Mouse (Mus musculus) kidney, adult 18-20 months (tissue): ENCODE measurements around the gene Homer1.
A peak's percentile ranks its signal among the peaks of the same experiment; 100 is the strongest.

Source experiments
- DNase-seq: peaks from one replicate; pipeline ENCODE4 v3.0.0; 2021

Homer1 gene

DNA sequence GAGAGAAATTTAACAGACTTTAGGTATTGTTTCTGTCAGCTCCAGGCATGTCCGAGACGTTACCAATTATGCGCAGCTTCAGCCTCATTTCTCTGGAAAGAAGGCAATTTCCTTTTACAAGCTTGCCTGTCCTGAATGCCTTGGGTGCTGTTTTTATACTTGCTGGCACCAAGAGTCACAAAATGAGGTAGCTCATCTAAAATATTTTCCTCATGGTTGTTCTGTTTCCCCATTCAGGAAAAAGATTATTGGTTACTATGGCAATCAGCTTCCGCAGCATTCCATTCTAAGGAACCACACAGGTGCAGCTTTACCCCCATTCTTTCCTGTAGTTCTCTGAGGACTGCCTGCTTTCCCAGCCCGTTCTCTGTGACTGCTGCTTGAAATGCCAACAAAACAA, at the start of gene Homer1:
Gene Homer1 (plus strand): TSS at position 320 of the 400 bp plus-strand sequence.
- DNase-seq: no peak

- DNase-seq: no peak
These were observed 47.7 kb upstream of the Homer1 start for GRCm38 (mm10) chr13:93251732-93252131.

- no peak for DNase-seq
These were observed 47.3 kb upstream of the Homer1 start for GRCm38 (mm10) chr13:93252175-93252574.

DNA sequence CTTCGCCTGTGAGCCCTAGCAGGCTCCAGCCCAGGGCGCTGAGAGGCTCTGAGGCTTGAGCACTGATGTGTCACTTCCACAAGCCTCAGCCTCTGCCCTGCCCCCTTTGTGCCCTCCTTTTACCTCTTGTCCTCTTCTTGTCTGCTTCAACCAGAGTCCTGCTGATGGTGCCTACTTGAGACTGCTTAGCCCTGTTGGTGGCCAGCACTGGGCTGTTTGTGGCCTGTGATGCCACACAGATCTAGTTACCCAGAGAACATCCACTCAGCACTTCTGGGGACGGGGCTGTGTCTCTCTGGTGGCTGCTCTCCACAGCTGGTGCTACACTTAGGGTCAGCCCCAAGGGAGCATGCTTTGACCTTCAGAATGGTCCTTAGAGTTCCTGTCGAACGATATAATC, 46.5 kb upstream of the Homer1 start:
- no peak for DNase-seq

- no peak for DNase-seq
These were observed 32.3 kb upstream of the Homer1 start for GRCm38 (mm10) chr13:93267151-93267550.

DNA sequence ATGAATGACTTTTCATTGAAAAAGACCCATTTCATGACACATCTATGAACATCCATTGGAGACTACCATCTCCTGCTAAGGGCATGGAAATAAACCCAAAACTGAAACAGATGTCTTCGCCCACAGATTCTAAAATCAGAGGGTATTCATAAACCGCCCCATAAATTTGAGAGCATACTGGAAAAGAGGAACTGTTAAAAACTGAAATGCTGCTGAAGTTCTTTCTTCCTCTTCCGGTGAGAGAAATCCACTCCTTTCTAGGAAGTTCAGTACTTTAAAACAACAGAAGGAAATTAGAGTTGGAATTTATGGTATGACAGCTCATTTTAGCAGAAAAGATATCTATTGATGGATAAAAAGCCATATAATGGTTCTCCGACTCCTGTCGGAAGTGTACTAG, 1.1 kb downstream of the Homer1 start:
- DNase-seq: no peak

DNA sequence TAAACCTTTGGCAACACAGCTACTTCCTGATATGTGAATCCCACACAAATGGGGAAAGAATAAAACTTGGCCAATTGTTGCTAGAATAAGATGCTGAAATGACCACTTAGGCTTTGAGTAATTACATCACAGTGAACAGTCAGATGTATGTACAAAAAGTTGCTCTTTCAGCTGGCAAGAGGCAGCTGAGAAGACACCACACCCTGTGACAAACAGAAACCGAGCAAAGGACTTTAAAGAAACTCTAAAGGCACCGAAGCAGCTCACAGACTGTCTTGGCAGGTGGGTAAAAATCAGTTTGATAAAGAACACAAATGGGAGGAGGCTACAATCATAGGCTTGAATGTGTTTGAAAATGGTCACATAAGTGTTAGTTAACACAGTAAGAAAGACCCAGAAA, 1.6 kb downstream of the Homer1 start:
- DNase-seq: no peak

- no peak for DNase-seq
These were observed 3.6 kb downstream of the Homer1 start for GRCm38 (mm10) chr13:93302846-93303562.

DNA sequence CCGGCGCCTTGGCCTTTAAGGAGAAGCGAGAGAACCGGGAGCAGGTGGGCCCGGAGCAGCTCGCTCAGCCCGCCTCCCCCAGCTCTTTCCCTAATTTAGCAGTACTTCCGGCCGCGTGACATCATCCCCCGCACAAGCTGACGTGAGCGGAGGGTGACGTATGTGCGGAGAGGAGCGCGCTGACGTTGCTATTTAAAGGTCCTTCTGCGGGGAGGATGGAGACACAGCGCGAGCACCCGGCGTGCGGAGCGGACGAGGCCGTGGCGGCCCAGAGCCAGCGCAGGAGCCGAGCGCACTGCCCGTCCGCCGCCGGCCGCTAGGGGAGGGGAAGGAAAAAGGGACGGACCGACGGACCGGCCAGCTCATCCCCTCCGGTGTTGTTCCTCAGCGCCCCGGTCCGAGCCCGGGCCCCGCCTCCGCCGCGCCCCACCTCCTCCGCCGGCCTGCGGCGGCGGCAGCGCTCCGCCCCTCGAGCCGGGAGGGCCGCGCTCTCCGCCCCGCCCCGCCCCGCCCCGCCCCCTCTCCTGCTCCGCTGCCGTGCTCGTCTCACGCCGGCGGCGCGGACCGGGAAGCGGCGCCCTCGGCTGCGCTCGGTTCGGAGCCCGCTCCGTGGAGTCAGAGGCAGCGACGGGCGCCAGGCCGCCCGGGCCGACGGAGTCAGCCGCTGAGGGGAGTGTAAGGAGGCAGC, 4.3 kb downstream of the Homer1 start:
- peak; percentile 98 for DNase-seq

DNA sequence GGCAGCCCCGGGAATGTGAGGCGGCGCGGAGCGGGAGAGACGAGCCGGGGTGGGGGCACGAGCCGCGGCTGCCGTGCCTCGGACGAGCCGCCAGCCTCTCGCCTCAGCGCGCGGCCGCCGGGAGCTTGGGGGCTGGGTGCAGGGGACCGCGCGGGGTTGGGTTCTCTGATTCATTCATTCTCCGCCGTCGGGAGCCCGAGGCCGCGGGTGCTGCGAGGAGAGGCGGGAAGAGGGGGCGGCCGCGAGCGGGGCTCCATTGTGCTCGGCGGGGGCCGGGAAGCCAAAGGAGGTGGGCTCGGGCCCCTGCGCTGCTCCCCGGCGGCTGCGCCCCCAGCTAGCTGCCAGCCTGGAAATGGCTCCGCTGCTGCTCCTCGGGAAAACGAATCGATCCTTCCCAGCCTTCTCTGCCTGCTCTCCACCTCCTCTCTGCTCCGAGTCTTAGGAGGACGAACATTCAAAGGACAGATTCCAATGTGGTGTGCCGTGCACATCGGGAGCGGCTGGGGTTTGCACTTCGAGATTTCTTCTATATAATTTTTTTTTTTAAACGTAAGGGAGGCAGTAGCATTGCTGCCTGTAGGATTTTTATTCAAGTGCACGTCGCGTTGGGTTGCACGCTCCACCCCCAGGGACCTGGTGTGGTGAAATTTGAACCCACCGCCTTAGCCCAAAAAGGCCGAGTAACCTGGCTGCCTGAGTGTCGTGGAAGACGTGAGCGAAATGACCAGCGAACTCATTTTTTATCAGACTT, 5.0 kb downstream of the Homer1 start:
- DNase-seq: peak; percentile 41

DNA sequence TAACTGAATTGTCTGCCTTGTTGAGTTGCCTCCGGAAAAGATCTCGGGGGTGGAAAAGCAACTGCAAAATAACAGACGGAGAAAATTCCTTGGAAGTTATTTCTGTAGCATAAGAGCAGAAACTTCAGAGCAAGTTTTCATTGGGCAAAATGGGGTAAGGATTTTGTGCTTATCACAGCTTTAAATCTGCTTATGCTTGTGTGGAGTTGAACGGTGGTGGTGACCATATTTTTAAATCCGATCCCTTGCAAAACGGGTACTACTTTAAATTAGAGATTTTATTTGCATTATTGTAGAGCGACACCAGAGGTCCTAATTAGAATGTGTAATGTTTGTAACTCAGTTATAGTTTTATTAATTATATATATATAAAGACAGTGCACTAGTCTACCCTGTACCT, 5.7 kb downstream of the Homer1 start:
- no peak for DNase-seq

GRCm38 (mm10) chr13:93305636-93306035, 6.2 kb downstream of the Homer1 start:
- DNase-seq: peak; percentile 8

DNA sequence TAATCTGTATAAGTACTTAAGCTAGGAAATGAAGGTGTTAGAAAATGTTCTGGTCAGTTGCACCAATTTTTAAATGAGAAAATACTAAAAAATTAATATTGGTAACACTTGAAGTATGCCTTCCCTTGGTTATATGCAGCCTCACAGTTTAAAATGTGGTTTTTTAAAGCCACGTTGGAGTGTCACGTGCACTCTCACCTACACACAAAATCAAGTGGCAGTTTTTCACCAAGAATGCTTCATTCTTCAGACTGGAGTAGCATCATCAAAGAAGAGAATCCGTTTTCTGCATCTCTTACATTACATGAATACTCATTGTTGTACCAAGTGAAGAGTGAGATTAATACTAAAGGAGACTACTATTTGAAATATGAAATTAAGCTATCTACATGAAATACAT, 7.1 kb downstream of the Homer1 start:
- DNase-seq: no peak

DNA sequence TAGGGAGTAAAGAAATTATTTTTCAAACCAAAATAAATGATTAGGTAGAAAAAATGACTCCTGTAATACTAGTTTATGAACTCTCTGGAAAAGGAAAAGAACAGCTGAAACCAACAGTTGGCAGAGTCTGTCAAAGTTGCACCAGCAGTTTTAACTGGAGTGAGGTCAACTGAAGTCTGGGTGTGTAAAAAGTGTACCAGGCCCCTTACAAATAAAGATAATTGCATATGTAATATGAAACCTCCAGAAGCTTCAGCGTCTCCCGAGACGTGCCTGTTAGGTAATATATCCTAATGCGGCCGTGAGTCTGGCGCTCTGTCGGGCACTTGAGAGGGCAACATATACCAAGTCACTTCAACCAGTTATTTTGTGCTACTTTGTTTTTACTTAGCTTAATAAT, 8.3 kb downstream of the Homer1 start:
- no peak for DNase-seq

DNA sequence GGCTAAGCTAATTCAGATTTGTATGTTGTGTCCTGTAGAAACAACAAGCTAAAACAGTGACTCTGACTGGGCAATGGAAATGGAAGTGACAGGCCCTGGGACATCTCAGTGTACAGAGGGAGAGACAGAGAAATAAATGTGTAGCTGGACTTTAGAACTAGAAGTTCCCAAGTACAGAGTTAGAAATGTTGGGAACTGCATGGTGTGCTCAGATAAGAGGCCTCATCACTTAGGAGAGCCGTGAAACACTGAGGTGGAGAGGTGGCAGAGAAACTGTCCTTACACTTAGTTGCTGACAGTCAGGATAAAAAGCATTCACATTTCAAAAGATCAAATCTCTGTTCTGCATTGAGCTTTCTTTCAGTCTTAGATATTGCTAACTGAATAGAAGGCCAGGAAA, 9.9 kb downstream of the Homer1 start:
- DNase-seq: no peak

DNA sequence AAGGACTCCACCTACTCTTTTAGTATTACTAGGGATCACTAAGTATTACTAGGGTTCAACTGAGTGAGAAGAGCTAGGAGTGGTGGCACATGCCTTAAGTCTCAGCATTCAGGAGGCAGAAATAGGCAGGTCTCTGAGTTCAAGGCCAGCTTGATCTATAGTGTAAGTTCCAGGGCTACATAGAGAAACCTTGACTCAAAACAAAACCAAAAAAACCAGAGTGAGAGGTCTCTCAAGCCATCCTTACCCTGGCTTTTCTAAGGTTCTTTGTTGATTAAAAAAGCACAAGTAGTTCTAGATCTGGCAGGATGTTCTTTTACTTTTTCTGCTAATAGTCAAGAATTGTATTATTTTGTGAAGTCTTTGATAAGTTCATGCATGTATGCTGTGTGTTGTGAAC, 13.1 kb downstream of the Homer1 start:
- DNase-seq: no peak

DNA sequence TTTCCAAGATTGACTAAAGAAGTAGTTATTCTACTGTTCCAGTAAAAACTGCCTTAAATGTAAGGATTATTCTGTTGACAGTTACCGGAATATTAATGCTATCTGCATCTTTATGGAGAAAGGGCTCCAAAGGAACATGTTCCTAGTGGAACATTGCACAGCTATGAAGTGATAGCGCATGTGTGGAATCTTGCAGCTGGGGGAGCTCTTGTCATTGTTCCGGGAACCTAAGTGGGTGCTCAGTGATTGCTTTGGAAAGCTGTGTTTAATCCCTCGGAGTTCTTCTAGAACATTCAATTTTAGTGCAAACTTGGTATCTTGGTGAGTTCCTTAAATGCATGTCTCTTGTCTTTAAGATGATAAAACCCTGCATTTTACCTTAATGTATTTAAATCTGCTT, 14.9 kb downstream of the Homer1 start:
- no peak for DNase-seq

GRCm38 (mm10) chr13:93320089-93320488, 20.7 kb downstream of the Homer1 start:
- no peak for DNase-seq

GRCm38 (mm10) chr13:93326326-93326725, 26.9 kb downstream of the Homer1 start:
- DNase-seq: no peak

DNA sequence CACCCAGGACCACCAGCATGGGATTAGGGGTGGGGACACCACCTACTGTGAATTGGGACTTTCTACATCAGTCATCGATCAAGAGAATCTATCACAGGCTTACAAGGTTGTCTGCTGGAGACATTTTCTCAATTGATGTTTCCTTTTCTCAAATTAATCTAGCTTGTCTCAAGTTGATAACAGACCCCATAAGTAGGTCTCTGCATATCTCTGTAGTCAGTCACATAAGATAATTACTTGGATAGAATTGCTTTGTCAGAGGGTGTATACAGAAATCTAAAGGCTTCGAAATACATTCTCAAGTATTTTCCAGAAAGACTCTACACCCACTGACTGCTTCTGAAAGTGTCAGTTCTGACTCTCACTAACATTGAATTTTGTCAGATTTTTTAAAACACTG, 32.3 kb downstream of the Homer1 start:
- DNase-seq: no peak

DNA sequence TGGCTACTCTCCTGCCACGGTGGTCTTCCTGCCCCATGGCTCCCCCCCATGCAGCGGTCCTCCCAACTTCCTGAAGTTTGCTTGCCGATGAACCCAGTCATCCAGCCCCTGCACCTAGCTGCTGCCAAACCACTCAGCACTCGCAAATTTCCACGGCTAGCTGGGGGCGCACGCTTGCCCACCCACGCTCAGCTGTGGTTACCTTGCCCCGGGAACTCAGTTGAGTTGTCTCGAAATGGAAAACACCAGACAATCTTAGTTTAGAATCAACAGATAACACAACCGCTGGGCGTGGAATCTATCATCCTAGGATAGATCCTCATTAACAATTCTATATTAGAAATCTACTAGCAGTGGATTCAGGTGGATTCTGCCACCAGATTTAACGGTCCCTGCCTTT, 33.1 kb downstream of the Homer1 start:
- DNase-seq: no peak

DNA sequence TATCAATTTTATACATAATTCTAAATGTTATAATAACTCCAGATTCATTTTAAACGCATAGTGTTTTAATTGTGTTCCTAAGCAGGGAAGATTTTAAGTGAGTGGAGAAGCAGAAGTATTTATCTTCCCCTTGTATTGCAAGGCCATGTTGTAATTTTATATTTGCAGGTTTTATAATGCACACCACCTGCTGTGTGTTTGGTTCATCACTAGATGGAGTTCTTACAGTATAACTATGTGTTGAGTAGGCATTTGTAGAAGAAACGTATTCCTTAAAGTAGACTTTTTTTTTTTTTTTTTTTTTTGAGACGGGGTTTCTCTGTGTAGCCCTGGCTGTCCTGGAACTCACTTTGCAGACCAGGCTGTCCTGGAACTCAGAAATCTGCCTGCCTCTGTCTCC, 35.9 kb downstream of the Homer1 start:
- no peak for DNase-seq

DNA sequence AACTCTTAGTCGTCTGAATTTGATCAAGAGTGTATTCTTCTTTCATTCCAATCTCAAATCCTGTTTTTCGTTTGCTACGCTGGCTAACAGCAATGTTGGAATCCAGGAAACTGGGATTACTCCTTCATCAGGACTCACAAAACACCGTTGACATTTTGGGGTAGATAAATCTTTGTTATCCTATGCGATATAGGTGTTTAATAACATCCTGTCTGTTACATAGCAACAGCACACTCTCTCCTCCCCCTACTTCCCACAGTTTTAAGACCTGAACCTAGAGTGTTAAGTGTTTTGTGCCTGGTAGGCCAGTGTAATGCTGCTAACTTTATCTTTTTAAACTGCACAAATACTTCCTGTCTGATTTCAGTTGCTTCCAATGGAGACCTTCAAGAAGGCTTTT, 39.0 kb downstream of the Homer1 start:
- no peak for DNase-seq
